Mouse (Mus musculus) bone marrow, adult 2 months (tissue): ENCODE data around the gene 2210016L21Rik. TPM values are rescaled to one million over a fixed set of nuclear protein-coding genes. Genes with fewer than 3 reads are reported as not detected.

Experiments
- H3K27ac ChIP-seq: fragments of 200-500 bp; 2 replicates; pipeline ENCODE4 v1.5.1; 2012; ENCODE audit warnings: low read depth, mild to moderate bottlenecking, control low read depth, inconsistent platforms, low read length; ENCODE audit not compliant: control insufficient read depth, poor library complexity, insufficient read depth
- H3K4me1 ChIP-seq: fragments of 200-500 bp; 2 replicates; pipeline ENCODE4 v1.6.1; 2011; ENCODE audit warnings: low read length; ENCODE audit not compliant: control insufficient read depth, insufficient read depth
- H3K4me3 ChIP-seq: fragments of 200-500 bp; replicated peaks from 2 replicates; pipeline ENCODE3; 2011; ENCODE audit warnings: mild to moderate bottlenecking, low read depth, low read length, control low read depth; ENCODE audit not compliant: control insufficient read depth
- CTCF ChIP-seq: fragments of 200-500 bp; IDR thresholded peaks from 2 replicates; pipeline ENCODE4 v1.5.1; 2011; ENCODE audit warnings: low read length, control low read depth; ENCODE audit not compliant: control insufficient read depth, insufficient read depth
- POLR2A ChIP-seq: fragments of 200-500 bp; IDR thresholded peaks from 2 replicates; pipeline ENCODE4 v1.6.1; 2011; ENCODE audit warnings: low read depth, mild to moderate bottlenecking, control low read depth, low read length, borderline replicate concordance; ENCODE audit not compliant: control insufficient read depth
- WGBS: fragments of 180-500 bp; shearing (Covaris S2); methylation state at CpG from one replicate; pipeline ENCODE4 v1.1.7; 2018; 5-methylcytosine and 5-hydroxymethylcytosine counted together
- polyA plus RNA-seq: library from polyadenylated mRNA; stranded (reverse); fragments of >200 nt; gene quantifications from 2 replicates; pipeline ENCODE4 v1.2.4, GENCODE M21; 2011; ENCODE audit warnings: low replicate concordance; ENCODE audit not compliant: missing spikeins, insufficient read depth, insufficient read length

2210016L21Rik gene
- polyA plus RNA-seq, 1 experiment, result 15.9 TPM

DNA sequence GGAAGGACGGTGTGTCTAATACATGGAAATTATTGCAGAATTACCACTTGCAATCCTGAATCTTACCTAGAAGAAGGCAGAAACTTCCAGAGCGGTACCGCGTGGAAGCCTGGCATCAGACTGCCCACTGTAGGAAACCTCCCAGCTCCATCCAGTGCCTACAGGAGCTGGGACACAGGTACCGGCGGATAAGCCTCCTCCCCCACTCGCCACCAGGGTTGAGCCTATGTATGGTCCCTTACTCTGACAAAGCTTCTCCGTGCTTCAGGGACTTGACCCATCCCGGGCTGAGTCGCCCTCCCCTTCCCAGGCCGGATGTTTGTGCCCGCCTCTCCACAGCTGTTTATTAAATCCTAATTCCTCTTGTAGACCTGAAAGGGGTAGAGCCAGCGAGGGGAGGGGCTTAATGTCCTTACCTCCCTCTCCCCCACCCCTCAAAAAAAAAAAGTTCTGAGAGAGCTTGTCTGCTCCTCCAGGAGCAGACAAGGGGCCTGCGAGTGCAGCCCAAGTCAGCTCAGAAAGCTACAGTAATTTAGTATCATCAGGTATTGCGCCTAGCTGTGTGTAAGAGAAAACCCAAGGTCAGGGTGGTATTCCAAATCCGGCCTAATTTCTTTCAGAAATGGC is 38.3 kb downstream of the 2210016L21Rik start:
- 46% methylated on average over 16 of the region's 16 CpGs for WGBS
- H3K27ac ChIP-seq, result peak overlapping the region; percentile 54; the same call in 1 of the 2 replicates

GRCm38 (mm10) chr5:114982001-114982400 is 40.0 kb downstream of the 2210016L21Rik start:
- 66% methylated on average over 15 of the region's 15 CpGs for WGBS

More for the DNA sequence above, 38.3 kb downstream of the 2210016L21Rik start:
- TF ChIP-seq POLR2A, result no peak
- no peak for TF ChIP-seq CTCF
- H3K4me1 ChIP-seq, result no peaks in the 10 kb centered on the region
- H3K4me3 ChIP-seq, result peak overlapping the region; percentile 34

GRCm38 (mm10) chr5:114985074-114985473 is 43.1 kb downstream of the 2210016L21Rik start:
- Histone ChIP-seq H3K27ac (no peak overlapping the region), H3K4me1 (no peaks in the 10 kb centered on the region), H3K4me3 (no peak overlapping the region)
- no peak for TF ChIP-seq CTCF
- no peak for TF ChIP-seq POLR2A

More at GRCm38 (mm10) chr5:114982001-114982400, 40.0 kb downstream of the 2210016L21Rik start:
- Histone ChIP-seq H3K4me3 (no peak overlapping the region), H3K4me1 (no peaks in the 10 kb centered on the region), H3K27ac (no peak overlapping the region)
- no peak for TF ChIP-seq CTCF
- no peak for TF ChIP-seq POLR2A

GRCm38 (mm10) chr5:114996447-114996846 is 54.5 kb downstream of the 2210016L21Rik start:
- TF ChIP-seq POLR2A (no peak), CTCF (no peak)
- WGBS, result 53% methylated on average over 16 of the region's 16 CpGs
- H3K4me1 ChIP-seq, result no peaks in the 10 kb centered on the region
- no peak overlapping the region for H3K4me3 ChIP-seq
- no peak overlapping the region for H3K27ac ChIP-seq

GRCm38 (mm10) chr5:114997327-114997726 is 55.4 kb downstream of the 2210016L21Rik start:
- H3K4me3 ChIP-seq, result no peak overlapping the region
- no peak overlapping the region for H3K27ac ChIP-seq
- TF ChIP-seq POLR2A, result no peak
- no peak for TF ChIP-seq CTCF
- no peaks in the 10 kb centered on the region for H3K4me1 ChIP-seq
- WGBS, result 44% methylated on average over 6 of the region's 6 CpGs

Other genes with a start within 250 kb of the 2210016L21Rik start
- 15.5 and 23.5 TPM in 2 replicates for gene Tchp, start 234.4 kb upstream of the 2210016L21Rik start, polyA plus RNA-seq
- gene Ankrd13a, start 167.5 kb upstream of the 2210016L21Rik start, polyA plus RNA-seq, result 60.5 and 99.2 TPM in 2 replicates
- 33.6 and 52.4 TPM in 2 replicates for gene Git2, start 166.6 kb upstream of the 2210016L21Rik start, polyA plus RNA-seq
- 16.9 and 25.3 TPM in 2 replicates for gene 1500011B03Rik, start 118.7 kb upstream of the 2210016L21Rik start, polyA plus RNA-seq
- not detected in 2 replicates for gene 4930519G04Rik, start 88.5 kb upstream of the 2210016L21Rik start, polyA plus RNA-seq
- gene Gm9936, start 83.5 kb upstream of the 2210016L21Rik start, polyA plus RNA-seq, result not detected in 2 replicates
- 37.0 and 44.3 TPM in 2 replicates for gene Oasl2, start 45.2 kb upstream of the 2210016L21Rik start, polyA plus RNA-seq
- gene Oasl1, start 18.9 kb upstream of the 2210016L21Rik start, polyA plus RNA-seq, result 8.7 and 13.5 TPM in 2 replicates
- gene Hnf1a, start 28.9 kb downstream of the 2210016L21Rik start, polyA plus RNA-seq, result not detected in 2 replicates
- gene Sppl3, start 69.0 kb downstream of the 2210016L21Rik start, polyA plus RNA-seq, result 33.9 and 44.8 TPM in 2 replicates
- not detected in 2 replicates for gene Gm10401, start 156.1 kb downstream of the 2210016L21Rik start, polyA plus RNA-seq
- gene Acads, start 177.2 kb downstream of the 2210016L21Rik start, polyA plus RNA-seq, result 12.0 and 23.7 TPM in 2 replicates
- gene Unc119b, start 192.8 kb downstream of the 2210016L21Rik start, polyA plus RNA-seq, result 3.7 and 7.8 TPM in 2 replicates
- 25.2 and 56.9 TPM in 2 replicates for gene Mlec, start 216.0 kb downstream of the 2210016L21Rik start, polyA plus RNA-seq